Mouse (Mus musculus): ENCODE data around the gene Hsd17b1. TPM values are rescaled to one million over a fixed set of nuclear protein-coding genes. Genes with fewer than 3 reads are reported as not detected.

The Hsd17b1 gene
- polyA plus RNA-seq, 1 experiment, result 0.17 TPM

GRCm38 (mm10) chr11:101057860-101058259 is 20.4 kb upstream of the Hsd17b1 start:
- Histone ChIP-seq H3K4me1 (ENCODE audit: control insufficient read depth, insufficient read depth, low read length) (peaks cover 45% of the 10 kb centered on the region), H3K4me3 (replicated peaks; ENCODE audit: extremely low read depth, low read depth, low read length) (no peak overlapping the region)
- no peak for TF ChIP-seq POLR2A (IDR thresholded peaks at IDR 0.05; ENCODE audit: borderline replicate concordance, extremely low read depth, low read depth, low read length)
- peak; percentile 70 for TF ChIP-seq CTCF (IDR thresholded peaks at IDR 0.05; ENCODE audit: insufficient read depth, low read length)
- WGBS, result 21% methylated on average over 5 of the region's 5 CpGs
- DNase-seq, result peak; percentile 85

- 39% methylated on average over 5 of the region's 5 CpGs for WGBS
- no peak overlapping the region for H3K4me3 ChIP-seq (replicated peaks; ENCODE audit: extremely low read depth, low read depth, low read length)
- peaks cover 53% of the 10 kb centered on the region for H3K4me1 ChIP-seq (ENCODE audit: control insufficient read depth, insufficient read depth, low read length)
- DNase-seq, result no peak
- TF ChIP-seq CTCF (IDR thresholded peaks at IDR 0.05; ENCODE audit: insufficient read depth, low read length) (no peak), POLR2A (IDR thresholded peaks at IDR 0.05; ENCODE audit: borderline replicate concordance, extremely low read depth, low read depth, low read length) (no peak)
Observed at GRCm38 (mm10) chr11:101058726-101059125, 19.5 kb upstream of the Hsd17b1 start.

GRCm38 (mm10) chr11:101059473-101059872 is 18.7 kb upstream of the Hsd17b1 start:
- H3K4me1 ChIP-seq (ENCODE audit: control insufficient read depth, insufficient read depth, low read length), result peaks cover 60% of the 10 kb centered on the region
- TF ChIP-seq CTCF (IDR thresholded peaks at IDR 0.05; ENCODE audit: insufficient read depth, low read length) (no peak), POLR2A (IDR thresholded peaks at IDR 0.05; ENCODE audit: borderline replicate concordance, extremely low read depth, low read depth, low read length) (no peak)
- 80% methylated on average over 10 of the region's 10 CpGs for WGBS
- no peak for DNase-seq
- no peak overlapping the region for H3K4me3 ChIP-seq (replicated peaks; ENCODE audit: extremely low read depth, low read depth, low read length)

GRCm38 (mm10) chr11:101060126-101060525 is 18.1 kb upstream of the Hsd17b1 start:
- WGBS, result 6% methylated on average over 8 of the region's 8 CpGs
- no peak for TF ChIP-seq POLR2A (IDR thresholded peaks at IDR 0.05; ENCODE audit: borderline replicate concordance, extremely low read depth, low read depth, low read length)
- TF ChIP-seq CTCF (IDR thresholded peaks at IDR 0.05; ENCODE audit: insufficient read depth, low read length), result 0 out of 2 replicates have a peak, but pooled peaks have one; percentile 3
- peak; percentile 63 for DNase-seq
- Histone ChIP-seq H3K4me1 (ENCODE audit: control insufficient read depth, insufficient read depth, low read length) (peaks cover 63% of the 10 kb centered on the region), H3K4me3 (replicated peaks; ENCODE audit: extremely low read depth, low read depth, low read length) (no peak overlapping the region)

- WGBS, result 88% methylated on average over 5 of the region's 5 CpGs
- TF ChIP-seq CTCF (IDR thresholded peaks at IDR 0.05; ENCODE audit: insufficient read depth, low read length) (no peak), POLR2A (IDR thresholded peaks at IDR 0.05; ENCODE audit: borderline replicate concordance, extremely low read depth, low read depth, low read length) (no peak)
- Histone ChIP-seq H3K4me1 (ENCODE audit: control insufficient read depth, insufficient read depth, low read length) (peaks cover 58% of the 10 kb centered on the region), H3K4me3 (replicated peaks; ENCODE audit: extremely low read depth, low read depth, low read length) (no peak overlapping the region)
- DNase-seq, result no peak
Observed at GRCm38 (mm10) chr11:101061049-101061448, 17.2 kb upstream of the Hsd17b1 start.

- peak; percentile 39; the same call in 1 of the 2 replicates for TF ChIP-seq POLR2A (IDR thresholded peaks at IDR 0.05; ENCODE audit: borderline replicate concordance, extremely low read depth, low read depth, low read length)
- no peak for TF ChIP-seq CTCF (IDR thresholded peaks at IDR 0.05; ENCODE audit: insufficient read depth, low read length)
- WGBS, result 45% methylated on average over 12 of the region's 12 CpGs
Observed at GRCm38 (mm10) chr11:101062165-101062884, 15.9 kb upstream of the Hsd17b1 start.

GRCm38 (mm10) chr11:101062971-101063675 is 15.1 kb upstream of the Hsd17b1 start:
- WGBS, result 47% methylated on average over 14 of the region's 14 CpGs
- Histone ChIP-seq H3K4me1 (ENCODE audit: control insufficient read depth, insufficient read depth, low read length) (peaks cover 54% of the 10 kb centered on the region), H3K4me3 (replicated peaks; ENCODE audit: extremely low read depth, low read depth, low read length) (no peak overlapping the region)
- TF ChIP-seq CTCF (IDR thresholded peaks at IDR 0.05; ENCODE audit: insufficient read depth, low read length) (no peak), POLR2A (IDR thresholded peaks at IDR 0.05; ENCODE audit: borderline replicate concordance, extremely low read depth, low read depth, low read length) (no peak)
- peak; percentile 50 for DNase-seq

More at GRCm38 (mm10) chr11:101062165-101062884, 15.9 kb upstream of the Hsd17b1 start:
- Histone ChIP-seq H3K4me1 (ENCODE audit: control insufficient read depth, insufficient read depth, low read length) (peaks cover 59% of the 10 kb centered on the region), H3K4me3 (replicated peaks; ENCODE audit: extremely low read depth, low read depth, low read length) (no peak overlapping the region)
- no peak for DNase-seq

- 3% methylated on average over 12 of the region's 12 CpGs for WGBS
- TF ChIP-seq POLR2A (IDR thresholded peaks at IDR 0.05; ENCODE audit: borderline replicate concordance, extremely low read depth, low read depth, low read length) (peak; percentile 75; the same call in 1 of the 2 replicates), CTCF (IDR thresholded peaks at IDR 0.05; ENCODE audit: insufficient read depth, low read length) (no peak)
- peak; percentile 80 for DNase-seq
- Histone ChIP-seq H3K4me3 (replicated peaks; ENCODE audit: extremely low read depth, low read depth, low read length) (no peak overlapping the region), H3K4me1 (ENCODE audit: control insufficient read depth, insufficient read depth, low read length) (peaks cover 49% of the 10 kb centered on the region)
Observed at GRCm38 (mm10) chr11:101063676-101064327, 14.4 kb upstream of the Hsd17b1 start.

GRCm38 (mm10) chr11:101064462-101064861 is 13.7 kb upstream of the Hsd17b1 start:
- 63% methylated on average over 4 of the region's 4 CpGs for WGBS
- H3K4me3 ChIP-seq (replicated peaks; ENCODE audit: extremely low read depth, low read depth, low read length), result no peak overlapping the region
- peaks cover 49% of the 10 kb centered on the region for H3K4me1 ChIP-seq (ENCODE audit: control insufficient read depth, insufficient read depth, low read length)
- TF ChIP-seq POLR2A (IDR thresholded peaks at IDR 0.05; ENCODE audit: borderline replicate concordance, extremely low read depth, low read depth, low read length), result no peak
- no peak for DNase-seq
